Mouse (Mus musculus): ENCODE measurements at regions not wholly inside any gene's neighbourhood (a gene's known extent, or its start where the extent isn't known, plus 50 kb on each side); places are given as distances from the start of the nearest gene placed in this dataset.

DNA sequence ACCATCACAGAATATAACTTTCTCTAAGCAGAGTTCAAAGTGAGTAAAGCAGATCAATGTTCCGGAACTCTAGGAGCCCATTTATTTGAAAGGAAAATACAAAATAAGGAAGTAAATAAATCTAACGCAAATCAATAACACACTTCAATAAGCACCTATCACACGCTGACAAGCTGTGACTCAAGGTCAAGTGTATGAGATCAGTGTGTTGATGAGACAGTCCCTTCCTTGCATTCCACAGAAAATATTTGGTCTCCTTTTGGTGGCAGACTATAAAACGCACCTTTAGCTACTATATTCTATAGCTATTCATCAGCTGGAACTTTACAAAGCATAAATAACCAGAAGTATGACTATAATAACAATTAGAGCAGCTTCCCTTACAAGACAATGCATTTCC lies 286.5 kb downstream of the Rpl36a-ps1 start:
- Histone ChIP-seq H3K4me1 (no peaks in the 10 kb centered on the region), H3K27me3 (replicated peaks) (no peaks in the 10 kb centered on the region), H3K4me3 (no peak overlapping the region), H3K9me3 (replicated peaks) (no peaks in the 10 kb centered on the region), H3K36me3 (no peaks in the 10 kb centered on the region), H3K27ac (no peak overlapping the region), H3K9ac (no peak overlapping the region), H3K4me2 (no peak overlapping the region)
- ATAC-seq, result no peak
- WGBS (ENCODE audit: insufficient replicate concordance), result 67% methylated on average over 4 of the region's 4 CpGs

DNA sequence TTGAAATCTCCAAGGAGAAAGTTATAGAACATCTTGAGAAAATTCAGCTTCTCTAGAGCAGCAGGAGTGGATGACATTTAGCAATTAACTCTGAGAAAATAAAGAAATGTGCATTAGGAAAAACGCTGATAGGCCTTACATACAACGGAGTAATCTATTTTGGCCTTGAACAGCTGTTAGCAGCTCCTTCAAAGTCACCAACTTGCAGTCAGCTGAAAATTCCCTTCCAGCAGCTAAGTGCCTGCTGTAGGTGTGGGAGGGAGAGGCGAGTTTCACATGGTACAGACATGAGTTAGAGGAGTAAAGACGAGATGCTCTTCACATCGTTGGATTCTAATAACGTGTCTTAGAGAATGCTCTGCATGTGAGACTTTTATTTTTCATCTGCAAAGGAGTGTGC lies 290.8 kb downstream of the Rpl36a-ps1 start:
- no peak overlapping the region for H3K4me3 ChIP-seq
- no peak overlapping the region for H3K9ac ChIP-seq
- H3K9me3 ChIP-seq (replicated peaks), result no peaks in the 10 kb centered on the region
- H3K27me3 ChIP-seq (replicated peaks), result no peaks in the 10 kb centered on the region
- H3K27ac ChIP-seq, result no peak overlapping the region
- ATAC-seq, result no peak
- 68% methylated on average over 6 of the region's 6 CpGs for WGBS (ENCODE audit: insufficient replicate concordance)
- no peaks in the 10 kb centered on the region for H3K36me3 ChIP-seq
- H3K4me1 ChIP-seq, result no peaks in the 10 kb centered on the region
- H3K4me2 ChIP-seq, result no peak overlapping the region

DNA sequence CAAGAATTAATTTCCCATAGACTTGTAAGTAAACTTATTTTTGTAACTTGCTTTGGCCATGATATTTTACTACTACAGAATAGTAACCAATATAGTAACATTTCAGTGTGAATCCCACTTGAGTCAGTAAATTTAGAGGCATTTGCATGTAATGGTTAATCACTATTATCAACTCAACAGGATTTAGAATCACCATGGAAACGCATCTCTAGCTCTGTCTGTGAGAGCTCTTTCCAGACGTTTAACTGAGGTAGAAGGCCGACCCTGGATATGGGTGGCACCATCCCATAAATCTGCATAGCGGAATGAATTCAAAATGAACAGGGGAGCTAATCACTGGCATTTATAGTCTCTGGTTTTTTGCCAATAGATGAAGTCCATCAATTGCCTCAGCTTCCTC lies 337.6 kb downstream of the Rpl36a-ps1 start:
- Histone ChIP-seq H3K4me3 (no peak overlapping the region), H3K9me3 (replicated peaks) (no peaks in the 10 kb centered on the region), H3K36me3 (no peaks in the 10 kb centered on the region), H3K9ac (no peak overlapping the region), H3K27ac (no peak overlapping the region), H3K4me2 (no peak overlapping the region), H3K27me3 (replicated peaks) (no peaks in the 10 kb centered on the region), H3K4me1 (no peaks in the 10 kb centered on the region)
- WGBS (ENCODE audit: insufficient replicate concordance), result 62% methylated on average over 4 of the region's 4 CpGs
- no peak for ATAC-seq

DNA sequence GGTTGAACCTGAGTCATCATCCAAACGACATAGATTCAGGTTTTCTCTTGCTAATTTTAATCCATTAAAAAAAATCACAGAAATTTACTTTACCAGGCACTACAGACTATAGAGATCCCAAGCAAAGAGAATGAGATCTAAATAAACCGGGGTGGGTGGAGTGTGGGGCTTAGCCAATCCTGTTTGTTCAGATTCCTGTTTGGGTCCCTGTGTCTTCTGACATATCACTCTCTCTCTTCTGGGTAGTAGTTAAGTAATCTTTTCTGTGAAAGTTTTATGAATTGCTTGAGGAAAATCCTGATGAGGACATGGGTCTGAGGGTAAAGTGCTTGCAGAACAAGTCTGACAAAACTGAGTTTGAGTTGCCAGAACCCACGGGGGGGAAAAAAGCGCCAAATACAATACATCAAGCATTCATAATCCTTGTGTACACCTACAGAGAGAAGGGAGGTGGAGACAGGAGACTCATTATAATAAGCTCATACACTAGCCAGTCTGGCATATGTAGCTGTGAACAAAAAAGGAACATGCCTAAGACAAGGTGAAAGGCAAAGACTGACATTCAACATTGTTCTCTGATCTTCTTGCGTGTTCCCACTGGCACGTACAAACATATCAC lies 339.8 kb downstream of the Rpl36a-ps1 start:
- H3K4me1 ChIP-seq, result no peaks in the 10 kb centered on the region
- no peak overlapping the region for H3K27ac ChIP-seq
- no peak for ATAC-seq
- no peak overlapping the region for H3K9ac ChIP-seq
- H3K36me3 ChIP-seq, result no peaks in the 10 kb centered on the region
- no peaks in the 10 kb centered on the region for H3K9me3 ChIP-seq (replicated peaks)
- 61% methylated on average over 6 of the region's 6 CpGs for WGBS (ENCODE audit: insufficient replicate concordance)
- no peak overlapping the region for H3K4me2 ChIP-seq
- no peaks in the 10 kb centered on the region for H3K27me3 ChIP-seq (replicated peaks)
- no peak overlapping the region for H3K4me3 ChIP-seq

DNA sequence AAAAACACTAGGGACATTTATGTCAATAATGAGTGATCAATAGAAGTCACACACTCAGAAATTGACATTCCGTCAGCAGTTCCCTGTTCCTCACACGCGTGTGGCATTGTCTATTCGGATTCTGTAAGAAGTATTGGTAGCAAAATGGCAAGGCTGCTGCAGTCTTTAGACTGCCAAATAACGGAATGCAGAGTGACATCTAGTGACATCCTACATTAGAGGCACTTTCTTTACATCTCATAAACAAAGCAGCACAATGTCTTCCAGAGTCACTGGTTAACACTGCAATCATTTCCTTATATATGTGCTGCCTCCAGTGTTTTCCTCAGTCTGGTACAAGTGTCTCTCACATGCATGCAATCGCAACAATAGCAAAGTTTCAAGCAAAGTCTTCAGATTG lies 342.9 kb downstream of the Rpl36a-ps1 start:
- H3K27me3 ChIP-seq (replicated peaks), result no peaks in the 10 kb centered on the region
- 68% methylated on average over 6 of the region's 6 CpGs for WGBS (ENCODE audit: insufficient replicate concordance)

DNA sequence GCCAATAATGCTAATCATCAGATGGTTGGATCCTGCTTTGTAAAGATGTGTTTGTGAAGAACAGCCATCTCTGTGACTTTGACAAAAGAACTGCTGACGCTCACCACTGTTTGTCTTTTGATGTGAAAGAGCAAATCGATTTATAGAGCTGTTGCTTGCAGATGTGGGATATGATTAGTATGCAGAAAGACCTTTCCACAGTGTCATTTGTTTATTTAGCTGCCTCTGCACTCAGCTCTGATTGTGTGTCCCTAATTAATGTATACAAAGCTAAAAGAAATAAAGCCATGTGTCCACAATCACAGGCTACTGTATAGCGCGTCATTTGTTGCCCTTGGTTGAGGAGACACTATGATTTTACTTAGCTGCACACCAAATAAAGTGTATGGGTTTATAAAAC lies 343.6 kb downstream of the Rpl36a-ps1 start:
- Histone ChIP-seq H3K36me3 (no peaks in the 10 kb centered on the region), H3K27me3 (replicated peaks) (no peaks in the 10 kb centered on the region), H3K4me3 (no peak overlapping the region), H3K4me2 (no peak overlapping the region), H3K27ac (no peak overlapping the region), H3K4me1 (no peaks in the 10 kb centered on the region), H3K9me3 (replicated peaks) (no peaks in the 10 kb centered on the region), H3K9ac (no peak overlapping the region)
- ATAC-seq, result no peak
- WGBS (ENCODE audit: insufficient replicate concordance), result 66% methylated on average over 4 of the region's 4 CpGs

More for the DNA sequence above, 342.9 kb downstream of the Rpl36a-ps1 start:
- no peak overlapping the region for H3K4me3 ChIP-seq
- no peaks in the 10 kb centered on the region for H3K9me3 ChIP-seq (replicated peaks)
- H3K27ac ChIP-seq, result no peak overlapping the region
- H3K36me3 ChIP-seq, result no peaks in the 10 kb centered on the region
- no peaks in the 10 kb centered on the region for H3K4me1 ChIP-seq
- no peak overlapping the region for H3K4me2 ChIP-seq
- ATAC-seq, result no peak
- no peak overlapping the region for H3K9ac ChIP-seq

DNA sequence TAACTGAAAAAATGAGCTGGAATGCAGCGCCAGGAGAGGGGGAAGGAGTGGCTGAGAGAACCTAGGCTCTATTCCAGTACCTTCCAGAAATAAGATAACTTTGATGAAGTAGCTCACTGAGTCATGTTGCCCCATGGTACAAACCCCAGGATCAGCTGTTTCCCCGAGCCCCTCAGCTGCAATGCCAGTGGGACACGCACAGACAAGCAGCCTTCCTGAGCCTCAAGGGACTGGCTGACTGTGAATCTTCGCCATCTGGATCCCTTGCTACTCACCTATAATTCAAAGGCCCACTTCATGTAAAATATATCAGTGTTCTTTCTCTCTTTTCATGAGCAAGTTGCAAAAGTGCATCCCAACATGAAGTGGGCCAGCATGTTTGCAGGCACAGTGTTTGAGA lies 346.5 kb downstream of the Rpl36a-ps1 start:
- Histone ChIP-seq H3K4me3 (no peak overlapping the region), H3K9me3 (replicated peaks) (no peaks in the 10 kb centered on the region), H3K4me1 (no peaks in the 10 kb centered on the region), H3K36me3 (no peaks in the 10 kb centered on the region), H3K27me3 (replicated peaks) (no peaks in the 10 kb centered on the region), H3K9ac (no peak overlapping the region), H3K27ac (no peak overlapping the region), H3K4me2 (no peak overlapping the region)
- 65% methylated on average over 4 of the region's 4 CpGs for WGBS (ENCODE audit: insufficient replicate concordance)
- no peak for ATAC-seq

DNA sequence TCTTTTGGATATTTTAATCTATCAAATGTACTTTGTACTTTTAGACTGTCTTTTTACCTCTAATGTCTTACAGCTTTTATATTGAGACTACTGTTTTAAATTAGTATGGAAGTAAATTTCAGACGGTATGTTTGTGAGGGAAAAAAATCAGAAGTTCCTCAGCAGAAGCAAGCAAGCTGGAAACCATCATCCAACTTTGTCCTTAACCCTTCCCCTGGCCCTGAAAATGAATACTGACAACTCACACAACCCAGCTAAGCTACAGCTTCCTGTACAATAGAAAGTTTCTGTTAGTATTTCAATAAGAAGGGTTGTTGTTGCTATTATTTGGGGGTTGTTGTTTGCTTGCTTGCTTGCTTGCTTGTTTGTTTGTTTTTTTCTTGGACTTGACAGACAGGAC lies 350.4 kb downstream of the Rpl36a-ps1 start:
- H3K27me3 ChIP-seq (replicated peaks), result no peaks in the 10 kb centered on the region
- ATAC-seq, result no peak

DNA sequence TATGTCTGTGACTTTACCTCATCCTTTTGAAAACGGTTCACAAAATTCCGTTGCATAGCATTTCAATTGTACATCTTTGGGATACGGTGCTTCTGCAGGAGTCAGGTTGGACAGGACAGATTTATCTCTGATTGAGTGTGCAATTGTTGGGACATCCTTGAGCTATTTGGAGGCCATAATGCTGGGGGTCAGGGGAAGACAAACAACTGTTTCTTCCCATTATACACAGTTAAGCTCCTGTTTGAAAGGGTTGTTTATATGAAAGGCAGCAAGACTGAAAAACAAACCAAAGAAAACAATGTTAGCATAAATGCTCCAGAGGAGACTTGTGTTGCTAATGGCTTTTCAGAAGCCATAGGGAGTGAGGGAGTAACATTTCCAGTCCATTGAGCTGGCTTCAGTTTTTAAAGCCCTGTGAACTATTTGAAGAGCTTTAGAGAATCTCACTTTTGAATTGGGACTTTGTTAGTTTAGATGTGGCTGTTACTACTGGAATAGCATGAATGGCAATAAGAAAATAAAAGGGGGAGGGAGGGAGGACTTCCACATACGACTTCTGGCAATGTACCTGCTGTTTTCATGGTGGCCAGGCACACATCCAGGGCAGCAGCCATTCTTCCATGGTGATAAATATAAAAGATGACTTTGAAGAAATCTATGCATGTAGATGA lies 351.3 kb downstream of the Rpl36a-ps1 start:
- no peaks in the 10 kb centered on the region for H3K4me1 ChIP-seq
- H3K36me3 ChIP-seq, result no peaks in the 10 kb centered on the region
- H3K27me3 ChIP-seq (replicated peaks), result no peaks in the 10 kb centered on the region
- H3K9me3 ChIP-seq (replicated peaks), result no peaks in the 10 kb centered on the region
- H3K9ac ChIP-seq, result no peak overlapping the region
- H3K27ac ChIP-seq, result no peak overlapping the region
- 65% methylated on average over 4 of the region's 4 CpGs for WGBS (ENCODE audit: insufficient replicate concordance)
- ATAC-seq, result no peak
- H3K4me2 ChIP-seq, result no peak overlapping the region
- no peak overlapping the region for H3K4me3 ChIP-seq

More for the DNA sequence above, 350.4 kb downstream of the Rpl36a-ps1 start:
- Histone ChIP-seq H3K27ac (no peak overlapping the region), H3K4me2 (no peak overlapping the region), H3K9ac (no peak overlapping the region), H3K9me3 (replicated peaks) (no peaks in the 10 kb centered on the region), H3K4me1 (no peaks in the 10 kb centered on the region), H3K4me3 (no peak overlapping the region), H3K36me3 (no peaks in the 10 kb centered on the region)
- 64% methylated on average over 1 of the region's 1 CpGs for WGBS (ENCODE audit: insufficient replicate concordance)

DNA sequence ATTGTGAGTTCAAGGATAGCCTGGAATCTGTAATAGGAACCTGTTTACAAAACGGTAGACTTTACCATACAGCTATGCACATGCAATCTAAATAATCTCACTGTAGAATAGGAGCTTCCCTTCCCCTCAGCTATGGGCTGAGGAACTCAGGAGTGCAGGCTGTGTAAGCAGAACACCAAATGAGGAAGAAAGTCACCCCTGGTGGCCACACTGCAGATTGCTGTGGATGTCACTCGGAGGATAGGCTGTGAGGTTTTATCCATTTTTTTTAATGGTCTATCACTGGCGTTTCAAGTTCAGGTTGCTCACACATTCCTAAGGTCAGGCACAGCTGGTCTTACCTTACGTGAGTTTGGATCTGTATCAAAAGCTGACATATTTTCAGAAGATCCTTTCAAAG lies 365.1 kb downstream of the Rpl36a-ps1 start:
- H3K4me2 ChIP-seq, result no peak overlapping the region
- ATAC-seq, result no peak
- H3K36me3 ChIP-seq, result no peaks in the 10 kb centered on the region
- H3K4me1 ChIP-seq, result no peaks in the 10 kb centered on the region
- H3K9ac ChIP-seq, result no peak overlapping the region
- no peak overlapping the region for H3K27ac ChIP-seq
- 52% methylated on average over 4 of the region's 4 CpGs for WGBS (ENCODE audit: insufficient replicate concordance)
- H3K27me3 ChIP-seq (replicated peaks), result no peaks in the 10 kb centered on the region
- H3K9me3 ChIP-seq (replicated peaks), result no peaks in the 10 kb centered on the region
- H3K4me3 ChIP-seq, result no peak overlapping the region

DNA sequence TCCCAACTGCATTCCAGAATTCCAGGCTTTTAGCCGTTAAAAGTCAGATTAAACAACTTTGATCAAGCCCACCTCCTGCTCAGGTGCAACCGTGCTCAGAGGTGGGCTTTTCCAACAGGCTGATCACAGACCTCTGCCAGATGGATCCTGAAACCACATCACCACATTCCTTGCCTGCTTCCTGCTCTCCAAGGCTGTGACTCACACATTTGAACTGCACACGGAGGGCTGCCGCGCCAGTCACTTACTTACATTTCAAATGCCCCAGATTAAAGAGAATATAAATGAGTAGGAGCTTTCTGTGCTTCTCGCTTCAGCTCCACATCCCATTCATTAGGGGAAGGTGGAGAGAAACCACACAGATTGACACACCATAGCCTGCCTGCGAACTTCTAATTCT lies 367.6 kb downstream of the Rpl36a-ps1 start:
- no peak for ATAC-seq

DNA sequence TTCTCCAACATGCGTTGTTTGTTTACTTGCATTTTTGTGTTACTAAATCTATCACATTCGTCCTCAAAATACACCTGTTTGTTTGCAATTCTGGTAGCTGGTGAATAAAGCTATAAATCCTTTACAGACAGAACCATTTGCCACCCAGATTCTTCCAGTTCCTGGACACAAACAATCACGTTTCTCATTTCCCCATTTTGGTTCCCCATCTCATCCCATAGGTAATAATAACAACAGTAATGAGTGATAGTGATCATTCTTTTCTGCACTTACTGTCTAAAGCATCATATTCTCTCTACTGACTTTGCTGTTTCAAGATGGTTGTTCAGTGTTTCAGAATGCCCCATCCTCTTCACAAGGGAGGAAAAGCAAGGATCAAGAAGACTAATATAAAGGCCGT lies 368.3 kb downstream of the Rpl36a-ps1 start:
- no peak overlapping the region for H3K27ac ChIP-seq
- WGBS (ENCODE audit: insufficient replicate concordance), result 64% methylated on average over 4 of the region's 4 CpGs
- H3K4me2 ChIP-seq, result no peak overlapping the region
- no peaks in the 10 kb centered on the region for H3K36me3 ChIP-seq
- no peak overlapping the region for H3K4me3 ChIP-seq
- H3K4me1 ChIP-seq, result no peaks in the 10 kb centered on the region
- H3K9ac ChIP-seq, result no peak overlapping the region
- H3K9me3 ChIP-seq (replicated peaks), result no peaks in the 10 kb centered on the region
- no peak for ATAC-seq
- H3K27me3 ChIP-seq (replicated peaks), result no peaks in the 10 kb centered on the region

More for the DNA sequence above, 367.6 kb downstream of the Rpl36a-ps1 start:
- Histone ChIP-seq H3K4me1 (no peaks in the 10 kb centered on the region), H3K36me3 (no peaks in the 10 kb centered on the region), H3K4me2 (no peak overlapping the region), H3K9ac (no peak overlapping the region), H3K27me3 (replicated peaks) (no peaks in the 10 kb centered on the region), H3K9me3 (replicated peaks) (no peaks in the 10 kb centered on the region), H3K27ac (no peak overlapping the region), H3K4me3 (no peak overlapping the region)
- 40% methylated on average over 7 of the region's 7 CpGs for WGBS (ENCODE audit: insufficient replicate concordance)

DNA sequence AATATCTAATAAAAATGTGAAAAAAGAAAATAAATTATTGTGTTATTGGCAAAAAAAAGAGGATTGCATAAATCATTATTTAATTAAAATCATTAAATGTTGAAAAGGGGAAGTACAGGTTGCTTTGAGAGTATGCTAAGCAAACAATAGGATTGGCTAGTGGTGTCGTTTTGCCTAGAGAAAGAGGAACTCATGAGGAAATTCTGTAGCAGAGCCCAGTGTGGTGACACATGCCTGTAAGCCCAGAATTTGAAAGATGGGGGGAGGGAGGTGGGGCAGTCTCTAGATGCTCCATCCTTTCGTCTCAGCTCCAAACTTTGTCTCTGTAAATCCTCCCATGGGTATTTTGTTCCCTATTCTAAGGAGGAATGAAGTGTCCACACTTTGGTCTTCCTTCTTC lies 388.3 kb downstream of the Rpl36a-ps1 start:
- WGBS (ENCODE audit: insufficient replicate concordance), result 11% methylated on average over 2 of the region's 2 CpGs
- no peak for ATAC-seq
- Histone ChIP-seq H3K27me3 (replicated peaks) (no peaks in the 10 kb centered on the region), H3K9ac (no peak overlapping the region), H3K9me3 (replicated peaks) (no peaks in the 10 kb centered on the region), H3K4me3 (no peak overlapping the region), H3K4me2 (no peak overlapping the region), H3K36me3 (no peaks in the 10 kb centered on the region), H3K4me1 (no peaks in the 10 kb centered on the region), H3K27ac (no peak overlapping the region)

All from liver, embryonic 12.5 days (tissue).